Mouse (Mus musculus) forebrain, embryonic 13.5 days (tissue): ENCODE results near the gene Lad1. TPM values are rescaled to one million over a fixed set of nuclear protein-coding genes. Genes with fewer than 3 reads are reported as not detected.

Source experiments
- ATAC-seq: fragments of 200-750 bp; cut with Nextera tagmentation; 2 replicates; pipeline ENCODE4 v1.8.0; 2017
- H3K27ac ChIP-seq: fragments of 300-500 bp; sonication (generic); 2 replicates; pipeline ENCODE4 v1.5.1; 2015; ENCODE audit warnings: inconsistent platforms, mild to moderate bottlenecking, moderate library complexity
- H3K27me3 ChIP-seq: fragments of 300-500 bp; sonication (generic); 2 replicates; pipeline ENCODE4 v1.6.1; 2015; ENCODE audit warnings: mild to moderate bottlenecking, inconsistent platforms
- H3K36me3 ChIP-seq: fragments of 300-500 bp; sonication (generic); 2 replicates; pipeline ENCODE4 v1.6.1; 2015; ENCODE audit warnings: mild to moderate bottlenecking, inconsistent platforms; ENCODE audit not compliant: poor library complexity, severe bottlenecking
- H3K4me1 ChIP-seq: fragments of 300-500 bp; sonication (generic); 2 replicates; pipeline ENCODE4 v1.6.1; 2015; ENCODE audit warnings: inconsistent platforms
- H3K4me2 ChIP-seq: fragments of 300-500 bp; sonication (generic); 2 replicates; pipeline ENCODE4 v1.6.1; 2015; ENCODE audit warnings: inconsistent platforms, mild to moderate bottlenecking, moderate library complexity
- H3K4me3 ChIP-seq: fragments of 300-500 bp; sonication (generic); 2 replicates; pipeline ENCODE4 v1.5.1; 2015; ENCODE audit warnings: mild to moderate bottlenecking, inconsistent platforms
- H3K9ac ChIP-seq: fragments of 300-500 bp; sonication (generic); 2 replicates; pipeline ENCODE4 v1.6.1; 2015; ENCODE audit warnings: mild to moderate bottlenecking, inconsistent platforms
- H3K9me3 ChIP-seq: fragments of 300-500 bp; sonication (generic); replicated peaks from 2 replicates; pipeline ENCODE4 v1.6.1; 2016; ENCODE audit warnings: inconsistent platforms
- WGBS: fragments of 180-500 bp; shearing (Covaris S2); methylation state at CpG from one replicate; pipeline ENCODE4 v1.1.7; 2015; 5-methylcytosine and 5-hydroxymethylcytosine counted together
- polyA plus RNA-seq: library from polyadenylated mRNA; unstranded; fragments of >200 nt; fragmentation: Nextera tagmentation; extraction: Ambion mirVana; gene quantifications from 2 replicates; pipeline ENCODE4 v1.2.1, GENCODE M21; 2015

Gene Lad1
- polyA plus RNA-seq, 1 experiment from 2014 or later = 0.36 TPM

- ATAC-seq = no peak
- WGBS = 7% methylated on average over 5 of the region's 5 CpGs
- Histone ChIP-seq H3K4me2 (no peak overlapping the region), H3K9me3 (no peaks in the 10 kb centered on the region), H3K9ac (no peak overlapping the region), H3K36me3 (no peaks in the 10 kb centered on the region), H3K27me3 (peaks cover 23% of the 10 kb centered on the region), H3K4me1 (peaks cover 11% of the 10 kb centered on the region), H3K27ac (no peak overlapping the region), H3K4me3 (no peak overlapping the region)
These were observed 28.6 kb upstream of the Lad1 start for GRCm38 (mm10) chr1:135789815-135790214.

GRCm38 (mm10) chr1:135792143-135792939 is 26.1 kb upstream of the Lad1 start:
- Histone ChIP-seq H3K27me3 (peaks cover 25% of the 10 kb centered on the region), H3K9ac (no peak overlapping the region), H3K4me2 (no peak overlapping the region), H3K36me3 (no peaks in the 10 kb centered on the region), H3K9me3 (no peaks in the 10 kb centered on the region), H3K4me1 (peaks cover 11% of the 10 kb centered on the region), H3K4me3 (no peak overlapping the region), H3K27ac (no peak overlapping the region)
- ATAC-seq = no peak
- WGBS = 62% methylated on average over 13 of the region's 13 CpGs

GRCm38 (mm10) chr1:135793370-135794215 is 24.8 kb upstream of the Lad1 start:
- peaks cover 25% of the 10 kb centered on the region for H3K27me3 ChIP-seq
- H3K4me3 ChIP-seq = peak overlapping the region; percentile 15
- H3K4me2 ChIP-seq = peak overlapping the region; percentile 53
- H3K4me1 ChIP-seq = peaks cover 11% of the 10 kb centered on the region
- 15% methylated on average over 27 of the region's 27 CpGs for WGBS
- peak; percentile 27; the same call in 1 of the 2 replicates for ATAC-seq
- H3K27ac ChIP-seq = no peak overlapping the region
- no peaks in the 10 kb centered on the region for H3K9me3 ChIP-seq
- no peaks in the 10 kb centered on the region for H3K36me3 ChIP-seq
- peak overlapping the region; percentile 50 for H3K9ac ChIP-seq

GRCm38 (mm10) chr1:135794216-135795134 is 23.9 kb upstream of the Lad1 start:
- H3K9ac ChIP-seq = no peak overlapping the region
- peaks cover 11% of the 10 kb centered on the region for H3K4me1 ChIP-seq
- H3K27me3 ChIP-seq = peaks cover 25% of the 10 kb centered on the region
- H3K4me3 ChIP-seq = no peak overlapping the region
- H3K36me3 ChIP-seq = no peaks in the 10 kb centered on the region
- H3K27ac ChIP-seq = no peak overlapping the region
- WGBS = 49% methylated on average over 20 of the region's 20 CpGs
- H3K9me3 ChIP-seq = no peaks in the 10 kb centered on the region
- no peak for ATAC-seq
- peak overlapping the region; percentile 53 for H3K4me2 ChIP-seq

- H3K9me3 ChIP-seq = no peaks in the 10 kb centered on the region
- H3K4me1 ChIP-seq = peaks cover 17% of the 10 kb centered on the region
- WGBS = 72% methylated on average over 1 of the region's 1 CpGs
- peaks cover 13% of the 10 kb centered on the region for H3K27me3 ChIP-seq
- no peak overlapping the region for H3K4me3 ChIP-seq
- no peak overlapping the region for H3K4me2 ChIP-seq
- no peak overlapping the region for H3K9ac ChIP-seq
- H3K27ac ChIP-seq = no peak overlapping the region
- no peak for ATAC-seq
- no peaks in the 10 kb centered on the region for H3K36me3 ChIP-seq
These were observed 19.9 kb upstream of the Lad1 start for GRCm38 (mm10) chr1:135798492-135798891.

- no peak overlapping the region for H3K4me2 ChIP-seq
- no peak overlapping the region for H3K4me3 ChIP-seq
- no peak overlapping the region for H3K9ac ChIP-seq
- peaks cover 8% of the 10 kb centered on the region for H3K27me3 ChIP-seq
- no peak overlapping the region for H3K27ac ChIP-seq
- 87% methylated on average over 8 of the region's 8 CpGs for WGBS
- H3K36me3 ChIP-seq = no peaks in the 10 kb centered on the region
- no peaks in the 10 kb centered on the region for H3K9me3 ChIP-seq
- no peak for ATAC-seq
- peaks cover 12% of the 10 kb centered on the region for H3K4me1 ChIP-seq
These were observed 19.2 kb upstream of the Lad1 start for GRCm38 (mm10) chr1:135799109-135799627.

GRCm38 (mm10) chr1:135800192-135800950 is 18.0 kb upstream of the Lad1 start:
- 55% methylated on average over 8 of the region's 8 CpGs for WGBS
- no peaks in the 10 kb centered on the region for H3K36me3 ChIP-seq
- no peak overlapping the region for H3K27ac ChIP-seq
- H3K4me1 ChIP-seq = peaks cover 8% of the 10 kb centered on the region
- H3K9me3 ChIP-seq = no peaks in the 10 kb centered on the region
- no peak overlapping the region for H3K9ac ChIP-seq
- H3K4me2 ChIP-seq = no peak overlapping the region
- no peaks in the 10 kb centered on the region; the same call in 1 of the 2 replicates for H3K27me3 ChIP-seq
- no peak; the same call in 1 of the 2 replicates for ATAC-seq
- no peak overlapping the region for H3K4me3 ChIP-seq

- no peak overlapping the region for H3K9ac ChIP-seq
- no peak overlapping the region for H3K27ac ChIP-seq
These were observed 10.9 kb upstream of the Lad1 start for GRCm38 (mm10) chr1:135807546-135807945.

GRCm38 (mm10) chr1:135810180-135810579 is 8.2 kb upstream of the Lad1 start:
- no peaks in the 10 kb centered on the region for H3K36me3 ChIP-seq
- WGBS = 84% methylated on average over 2 of the region's 2 CpGs
- H3K27ac ChIP-seq = no peak overlapping the region
- H3K4me3 ChIP-seq = no peak overlapping the region
- no peak overlapping the region for H3K4me2 ChIP-seq
- no peaks in the 10 kb centered on the region for H3K9me3 ChIP-seq
- H3K4me1 ChIP-seq = peaks cover 11% of the 10 kb centered on the region
- no peak for ATAC-seq
- peaks cover 11% of the 10 kb centered on the region; the same call in 1 of the 2 replicates for H3K27me3 ChIP-seq
- no peak overlapping the region for H3K9ac ChIP-seq

More at GRCm38 (mm10) chr1:135807546-135807945, 10.9 kb upstream of the Lad1 start:
- Histone ChIP-seq H3K36me3 (no peaks in the 10 kb centered on the region), H3K4me1 (peaks cover 3% of the 10 kb centered on the region), H3K27me3 (0 out of 2 replicates have a peak, but pooled peaks cover 2% of the 10 kb centered on the region), H3K4me2 (no peak overlapping the region), H3K9me3 (no peaks in the 10 kb centered on the region), H3K4me3 (no peak overlapping the region)
- ATAC-seq = no peak
- WGBS = 67% methylated on average over 10 of the region's 10 CpGs

GRCm38 (mm10) chr1:135811016-135811646 is 7.3 kb upstream of the Lad1 start:
- no peak overlapping the region for H3K4me2 ChIP-seq
- ATAC-seq = peak; percentile 34; the same call in 1 of the 2 replicates
- H3K36me3 ChIP-seq = no peaks in the 10 kb centered on the region
- no peak overlapping the region for H3K27ac ChIP-seq
- no peak overlapping the region for H3K9ac ChIP-seq
- H3K9me3 ChIP-seq = no peaks in the 10 kb centered on the region
- 37% methylated on average over 7 of the region's 7 CpGs for WGBS
- no peak overlapping the region for H3K4me3 ChIP-seq
- H3K27me3 ChIP-seq = peaks cover 20% of the 10 kb centered on the region
- peaks cover 11% of the 10 kb centered on the region for H3K4me1 ChIP-seq
